Mouse (Mus musculus): Measurements from ENCODE around the gene Dnaaf3. TPM values are rescaled to one million over a fixed set of nuclear protein-coding genes. Genes with fewer than 3 reads are reported as not detected.
"Not testable (repeated sequence)": the region's sequence is repeated elsewhere in the genome, so short reads cannot be mapped to it uniquely, and the experiment has no call there.

Gene Dnaaf3
- 0.13 and 0.24 TPM in 2 replicates for polyA plus RNA-seq (2015; fragmentation: Nextera tagmentation; extraction: Ambion mirVana)

GRCm38 (mm10) chr7:4532005-4532729 lies at the start of gene Dnaaf3:
Gene Dnaaf3 (minus strand): TSS chr7:4532453.
- Histone ChIP-seq H3K9me3 (replicated peaks) (no peaks in the 10 kb centered on the region), H3K4me3 (replicated peaks) (peak within 1 kb of the TSS; percentile 37), H3K27ac (no peak within 1 kb of the TSS), H3K4me2 (peak within 1 kb of the TSS; percentile 58), H3K4me1 (replicated peaks) (peaks cover 7% of the 10 kb centered on the region; the same call in 1 of the 2 replicates), H3K27me3 (peaks cover 31% of the 10 kb centered on the region), H3K9ac (no peak within 1 kb of the TSS), H3K36me3 (no peaks in the 10 kb centered on the region)
- ATAC-seq (ENCODE audit: low read depth) (peak; percentile 79), DNase-seq (peak; percentile 22)
- WGBS (ENCODE audit: insufficient replicate concordance) = 6% methylated on average over 28 of the region's 28 CpGs

GRCm38 (mm10) chr7:4581481-4581880 lies 49.2 kb upstream of the Dnaaf3 start:
- not testable (repeated sequence) for H3K4me2 ChIP-seq; H3K27me3 ChIP-seq; DNase-seq; ATAC-seq (ENCODE audit: low read depth); H3K36me3 ChIP-seq; H3K9me3 ChIP-seq (replicated peaks); H3K4me3 ChIP-seq (replicated peaks); H3K27ac ChIP-seq; H3K4me1 ChIP-seq (replicated peaks); H3K9ac ChIP-seq
- WGBS (ENCODE audit: insufficient replicate concordance) = 50% methylated on average over 3 of the region's 3 CpGs

GRCm38 (mm10) chr7:4572361-4572760 lies 40.1 kb upstream of the Dnaaf3 start:
- H3K9me3 ChIP-seq (replicated peaks); ATAC-seq (ENCODE audit: low read depth); H3K9ac ChIP-seq; H3K27ac ChIP-seq; DNase-seq; H3K4me1 ChIP-seq (replicated peaks); H3K27me3 ChIP-seq; H3K36me3 ChIP-seq; H3K4me3 ChIP-seq (replicated peaks); H3K4me2 ChIP-seq: not testable (repeated sequence)
- WGBS (ENCODE audit: insufficient replicate concordance) = 40% methylated on average over 2 of the region's 2 CpGs

- Histone ChIP-seq H3K27ac (no peak overlapping the region), H3K9ac (no peak overlapping the region), H3K4me1 (replicated peaks) (no peaks in the 10 kb centered on the region), H3K27me3 (peaks cover 3% of the 10 kb centered on the region), H3K4me3 (replicated peaks) (no peak overlapping the region), H3K4me2 (no peak overlapping the region), H3K9me3 (replicated peaks) (no peaks in the 10 kb centered on the region), H3K36me3 (no peaks in the 10 kb centered on the region)
- ATAC-seq (ENCODE audit: low read depth) (no peak), DNase-seq (no peak)
- 72% methylated on average over 3 of the region's 3 CpGs for WGBS (ENCODE audit: insufficient replicate concordance)
Observed at GRCm38 (mm10) chr7:4562660-4563059, 30.4 kb upstream of the Dnaaf3 start.

GRCm38 (mm10) chr7:4557167-4557560 lies 24.9 kb upstream of the Dnaaf3 start:
- Histone ChIP-seq H3K4me1 (replicated peaks) (no peaks in the 10 kb centered on the region), H3K9me3 (replicated peaks) (no peaks in the 10 kb centered on the region), H3K36me3 (no peaks in the 10 kb centered on the region), H3K27ac (no peak overlapping the region), H3K4me2 (no peak overlapping the region), H3K27me3 (peaks cover 19% of the 10 kb centered on the region), H3K9ac (no peak overlapping the region), H3K4me3 (replicated peaks) (no peak overlapping the region)
- 58% methylated on average over 6 of the region's 6 CpGs for WGBS (ENCODE audit: insufficient replicate concordance)
- DNase-seq (no peak), ATAC-seq (ENCODE audit: low read depth) (no peak)

- Histone ChIP-seq H3K9me3 (replicated peaks) (no peaks in the 10 kb centered on the region), H3K36me3 (no peaks in the 10 kb centered on the region), H3K4me2 (no peak overlapping the region), H3K9ac (no peak overlapping the region), H3K4me3 (replicated peaks) (no peak overlapping the region), H3K27ac (no peak overlapping the region), H3K4me1 (replicated peaks) (no peaks in the 10 kb centered on the region), H3K27me3 (peaks cover 19% of the 10 kb centered on the region)
- 18% methylated on average over 15 of the region's 15 CpGs for WGBS (ENCODE audit: insufficient replicate concordance)
- peak; percentile 65 for ATAC-seq (ENCODE audit: low read depth)
- DNase-seq = peak; percentile 35
Observed at GRCm38 (mm10) chr7:4556256-4557166, 24.3 kb upstream of the Dnaaf3 start.

- H3K4me3 ChIP-seq (replicated peaks) = peak within 1 kb of the TSS; percentile 14; the same call in 1 of the 2 replicates
- H3K27me3 ChIP-seq = peaks cover 40% of the 10 kb centered on the region
- no peaks in the 10 kb centered on the region for H3K36me3 ChIP-seq
- no peak for DNase-seq
- WGBS (ENCODE audit: insufficient replicate concordance) = 6% methylated on average over 33 of the region's 33 CpGs
- H3K27ac ChIP-seq = no peak within 1 kb of the TSS
- no peak for ATAC-seq (ENCODE audit: low read depth)
- H3K4me2 ChIP-seq = peak within 1 kb of the TSS; percentile 49
- peaks cover 17% of the 10 kb centered on the region for H3K4me1 ChIP-seq (replicated peaks)
- H3K9me3 ChIP-seq (replicated peaks) = no peaks in the 10 kb centered on the region
- no peak within 1 kb of the TSS for H3K9ac ChIP-seq
Observed at GRCm38 (mm10) chr7:4547221-4547641, 15.0 kb upstream of the Dnaaf3 start, which contains the start of gene Syt5. Gene Syt5 (minus strand): TSS chr7:4547541.

GRCm38 (mm10) chr7:4546591-4547131 lies 14.4 kb upstream of the Dnaaf3 start:
- no peak for DNase-seq
- peaks cover 22% of the 10 kb centered on the region for H3K4me1 ChIP-seq (replicated peaks)
- H3K9me3 ChIP-seq (replicated peaks) = no peaks in the 10 kb centered on the region
- WGBS (ENCODE audit: insufficient replicate concordance) = 4% methylated on average over 26 of the region's 26 CpGs
- peaks cover 40% of the 10 kb centered on the region for H3K27me3 ChIP-seq
- no peak overlapping the region for H3K27ac ChIP-seq
- no peak overlapping the region for H3K4me3 ChIP-seq (replicated peaks)
- peak overlapping the region; percentile 49; the same call in 1 of the 2 replicates for H3K4me2 ChIP-seq
- H3K9ac ChIP-seq = no peak overlapping the region
- H3K36me3 ChIP-seq = no peaks in the 10 kb centered on the region
- no peak for ATAC-seq (ENCODE audit: low read depth)

- 63% methylated on average over 15 of the region's 15 CpGs for WGBS (ENCODE audit: insufficient replicate concordance)
- DNase-seq = no peak
Observed at GRCm38 (mm10) chr7:4546050-4546449, 13.8 kb upstream of the Dnaaf3 start.

GRCm38 (mm10) chr7:4542013-4542412 lies 9.8 kb upstream of the Dnaaf3 start:
- no peak overlapping the region for H3K9ac ChIP-seq
- 32% methylated on average over 17 of the region's 17 CpGs for WGBS (ENCODE audit: insufficient replicate concordance)
- H3K4me2 ChIP-seq = peak overlapping the region; percentile 23
- H3K4me1 ChIP-seq (replicated peaks) = peaks cover 17% of the 10 kb centered on the region
- DNase-seq (peak; percentile 47), ATAC-seq (ENCODE audit: low read depth) (no peak; the same call in 1 of the 2 replicates)
- no peaks in the 10 kb centered on the region for H3K36me3 ChIP-seq
- H3K27ac ChIP-seq = no peak overlapping the region
- no peaks in the 10 kb centered on the region for H3K9me3 ChIP-seq (replicated peaks)
- H3K4me3 ChIP-seq (replicated peaks) = peak overlapping the region; percentile 25
- H3K27me3 ChIP-seq = peaks cover 14% of the 10 kb centered on the region

More at GRCm38 (mm10) chr7:4546050-4546449, 13.8 kb upstream of the Dnaaf3 start:
- no peak overlapping the region for H3K9ac ChIP-seq
- H3K4me3 ChIP-seq (replicated peaks) = no peak overlapping the region
- no peak overlapping the region for H3K4me2 ChIP-seq
- H3K36me3 ChIP-seq = no peaks in the 10 kb centered on the region
- peaks cover 40% of the 10 kb centered on the region for H3K27me3 ChIP-seq
- H3K9me3 ChIP-seq (replicated peaks) = no peaks in the 10 kb centered on the region
- H3K27ac ChIP-seq = no peak overlapping the region
- peaks cover 22% of the 10 kb centered on the region for H3K4me1 ChIP-seq (replicated peaks)
- no peak for ATAC-seq (ENCODE audit: low read depth)

- 49% methylated on average over 5 of the region's 5 CpGs for WGBS (ENCODE audit: insufficient replicate concordance)
Observed at GRCm38 (mm10) chr7:4541344-4541743, 9.1 kb upstream of the Dnaaf3 start.

More at GRCm38 (mm10) chr7:4541344-4541743, 9.1 kb upstream of the Dnaaf3 start:
- H3K4me1 ChIP-seq (replicated peaks) = peaks cover 11% of the 10 kb centered on the region
- ATAC-seq (ENCODE audit: low read depth) (no peak), DNase-seq (no peak)
- no peaks in the 10 kb centered on the region for H3K9me3 ChIP-seq (replicated peaks)
- H3K27ac ChIP-seq = no peak overlapping the region
- H3K9ac ChIP-seq = no peak overlapping the region
- peaks cover 9% of the 10 kb centered on the region for H3K27me3 ChIP-seq
- H3K4me3 ChIP-seq (replicated peaks) = no peak overlapping the region
- no peaks in the 10 kb centered on the region for H3K36me3 ChIP-seq
- H3K4me2 ChIP-seq = 0 out of 2 replicates have a peak overlapping the region, but pooled peaks have one; percentile 23

Data from liver, embryonic 13.5 days (tissue).